Mouse (Mus musculus) adrenal gland, adult 10 weeks (tissue): ENCODE measurements around the gene 4833427G06Rik. TPM values are rescaled to one million over a fixed set of nuclear protein-coding genes. Genes with fewer than 3 reads are reported as not detected.

Experiments
- polyA plus RNA-seq: library from polyadenylated mRNA; stranded (reverse); fragments of 350-450 nt; fragmentation: Illumina TruSeq; extraction: RNeasy Lipid Tissue Mini Kit (QIAGEN cat#74804); gene quantifications from one replicate; pipeline ENCODE4 v1.2.3, GENCODE M21; 2014; ENCODE audit warnings: low read depth, low replicate concordance

Gene 4833427G06Rik
- polyA plus RNA-seq: not detected

GRCm38 (mm10) chr9:51101756-51102425, at the start of gene 4833427G06Rik:
TSS of gene 4833427G06Rik (minus strand) at chr9:51102078.

DNA sequence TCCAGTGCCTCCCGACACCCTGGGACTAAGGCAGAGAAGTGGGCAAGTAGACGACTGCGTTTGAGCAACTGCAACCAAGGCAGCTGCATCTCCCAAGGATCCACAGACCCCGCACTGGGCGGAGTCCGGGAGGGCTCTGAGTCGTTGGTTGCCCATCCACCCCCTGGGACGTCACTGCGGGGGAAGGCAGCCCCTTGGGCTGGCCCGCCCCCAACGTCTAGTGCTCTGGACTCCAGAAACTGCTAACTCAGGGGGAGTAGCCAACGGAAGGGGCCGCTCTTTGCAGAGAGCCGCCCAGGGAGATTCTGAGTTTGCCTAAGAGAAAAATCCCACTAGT, 24.9 kb downstream of the 4833427G06Rik start, which contains the start of gene Layn:
TSS of gene Layn (minus strand) at position 116 of the 337 bp plus-strand sequence.

GRCm38 (mm10) chr9:51060601-51061000, 41.3 kb downstream of the 4833427G06Rik start, which contains the start of gene Btg4:
TSS of gene Btg4 (plus strand) at chr9:51060901.

Other genes starting within 250 kb of the 4833427G06Rik start
- gene Sik2, start 93.0 kb downstream of the 4833427G06Rik start, polyA plus RNA-seq: 44.8 TPM
- not detected for gene Btg4, start 41.2 kb downstream of the 4833427G06Rik start, polyA plus RNA-seq
- gene Layn, start 25.0 kb downstream of the 4833427G06Rik start, polyA plus RNA-seq: 7.6 TPM
- not detected for gene Gm32742, start 63.4 kb upstream of the 4833427G06Rik start, polyA plus RNA-seq
- 0.87 TPM for gene Pou2af1, start 111.6 kb upstream of the 4833427G06Rik start, polyA plus RNA-seq
- 4.8 TPM for gene Colca2, start 176.5 kb upstream of the 4833427G06Rik start, polyA plus RNA-seq
- gene 1810046K07Rik, start 226.8 kb upstream of the 4833427G06Rik start, polyA plus RNA-seq: not detected